Mouse (Mus musculus) kidney, postnatal 0 days (tissue): ENCODE measurements at regions not wholly inside any gene's neighbourhood (a gene's known extent, or its start where the extent isn't known, plus 50 kb on each side); places are given as distances from the start of the nearest gene placed in this dataset.

Experiments
- ATAC-seq: fragments of 200-750 bp; cut with Nextera tagmentation; replicated peaks from 2 replicates; pipeline ENCODE4 v1.8.0; 2017; ENCODE audit warnings: low read depth, moderate number of reproducible peaks, moderate TSS enrichment, moderate library complexity; ENCODE audit not compliant: low FRiP score
- DNase-seq: peaks from one replicate; pipeline ENCODE4 v3.0.0-alpha.2; 2016; ENCODE audit warnings: low spot score
- H3K27ac ChIP-seq: fragments of 300-500 bp; sonication (generic); 2 replicates; pipeline ENCODE4 v1.5.1; 2014; ENCODE audit warnings: mild to moderate bottlenecking
- H3K27me3 ChIP-seq: fragments of 300-500 bp; sonication (generic); 2 replicates; pipeline ENCODE4 v1.6.1; 2014; ENCODE audit warnings: low read length, mixed read lengths; ENCODE audit not compliant: insufficient read depth
- H3K36me3 ChIP-seq: fragments of 300-500 bp; sonication (generic); 2 replicates; pipeline ENCODE4 v1.6.1; 2014; ENCODE audit warnings: low read length, mixed read lengths; ENCODE audit not compliant: insufficient read depth
- H3K4me1 ChIP-seq: fragments of 300-500 bp; sonication (generic); replicated peaks from 2 replicates; pipeline ENCODE4 v1.6.1; 2014; ENCODE audit warnings: antibody characterized with exemption, low read length, mixed read lengths; ENCODE audit not compliant: insufficient read depth
- H3K4me2 ChIP-seq: fragments of 300-500 bp; sonication (generic); 2 replicates; pipeline ENCODE4 v1.6.1; 2014; ENCODE audit warnings: mild to moderate bottlenecking, low read length, moderate library complexity, mixed read lengths
- H3K4me3 ChIP-seq: fragments of 300-500 bp; sonication (generic); replicated peaks from 2 replicates; pipeline ENCODE4 v1.5.1; 2014; ENCODE audit warnings: low read depth, low read length
- H3K9ac ChIP-seq: fragments of 300-500 bp; sonication (generic); 2 replicates; pipeline ENCODE4 v1.6.1; 2014; ENCODE audit warnings: low read depth, low read length
- H3K9me3 ChIP-seq: fragments of 300-500 bp; sonication (generic); replicated peaks from 2 replicates; pipeline ENCODE4 v1.6.1; 2016; ENCODE audit warnings: low read length, inconsistent platforms, mixed read lengths
- CTCF ChIP-seq: IDR thresholded peaks from 2 replicates; pipeline ENCODE4 v1.5.1; 2016; ENCODE audit warnings: antibody characterized with exemption, low read depth, mild to moderate bottlenecking, moderate library complexity
- WGBS: fragments of 180-500 bp; shearing (Covaris S2); extraction: QIAGEN DNeasy Blood & Tissue Kit; methylation state at CpG from one replicate; pipeline ENCODE4 v1.1.7; 2014; 5-methylcytosine and 5-hydroxymethylcytosine counted together

- Histone ChIP-seq H3K9me3 (no peaks in the 10 kb centered on the region), H3K4me3 (no peak overlapping the region), H3K27me3 (no peaks in the 10 kb centered on the region), H3K9ac (no peak overlapping the region), H3K4me2 (no peak overlapping the region), H3K36me3 (no peaks in the 10 kb centered on the region), H3K27ac (no peak overlapping the region), H3K4me1 (peaks cover 11% of the 10 kb centered on the region; the same call in 1 of the 2 replicates)
- 80% methylated on average over 4 of the region's 4 CpGs for WGBS
- no peak for DNase-seq
- no peak for TF ChIP-seq CTCF
- no peak for ATAC-seq
Observed at GRCm38 (mm10) chr7:67456015-67456414, 83.4 kb upstream of the Mef2a start.

GRCm38 (mm10) chr7:67454458-67454857 lies 81.8 kb upstream of the Mef2a start:
- H3K27me3 ChIP-seq, result no peaks in the 10 kb centered on the region
- WGBS, result 43% methylated on average over 4 of the region's 4 CpGs
- no peak for ATAC-seq

GRCm38 (mm10) chr7:67451157-67451793 lies 78.6 kb upstream of the Mef2a start:
- ATAC-seq, result no peak
- H3K27ac ChIP-seq, result no peak overlapping the region

More at GRCm38 (mm10) chr7:67454458-67454857, 81.8 kb upstream of the Mef2a start:
- H3K9me3 ChIP-seq, result no peaks in the 10 kb centered on the region
- no peaks in the 10 kb centered on the region for H3K36me3 ChIP-seq
- no peak overlapping the region for H3K4me2 ChIP-seq
- H3K4me1 ChIP-seq, result no peaks in the 10 kb centered on the region
- TF ChIP-seq CTCF, result no peak
- H3K9ac ChIP-seq, result no peak overlapping the region
- no peak overlapping the region for H3K27ac ChIP-seq
- no peak overlapping the region for H3K4me3 ChIP-seq
- no peak for DNase-seq

GRCm38 (mm10) chr7:67446606-67447005 lies 73.9 kb upstream of the Mef2a start:
- Histone ChIP-seq H3K9ac (no peak overlapping the region), H3K4me2 (no peak overlapping the region), H3K4me3 (no peak overlapping the region), H3K9me3 (no peaks in the 10 kb centered on the region), H3K4me1 (peaks cover 24% of the 10 kb centered on the region; the same call in 1 of the 2 replicates), H3K27me3 (no peaks in the 10 kb centered on the region), H3K27ac (no peak overlapping the region), H3K36me3 (no peaks in the 10 kb centered on the region)
- TF ChIP-seq CTCF, result no peak
- ATAC-seq (no peak), DNase-seq (no peak)
- WGBS, result 62% methylated on average over 9 of the region's 9 CpGs

More at GRCm38 (mm10) chr7:67451157-67451793, 78.6 kb upstream of the Mef2a start:
- Histone ChIP-seq H3K9me3 (no peaks in the 10 kb centered on the region), H3K36me3 (no peaks in the 10 kb centered on the region), H3K4me1 (no peaks in the 10 kb centered on the region), H3K4me2 (no peak overlapping the region), H3K4me3 (no peak overlapping the region), H3K9ac (no peak overlapping the region), H3K27me3 (no peaks in the 10 kb centered on the region)
- DNase-seq, result peak; percentile 60
- 72% methylated on average over 6 of the region's 6 CpGs for WGBS
- TF ChIP-seq CTCF, result no peak

- H3K4me2 ChIP-seq, result no peak overlapping the region
- WGBS, result 36% methylated on average over 12 of the region's 12 CpGs
- H3K36me3 ChIP-seq, result no peaks in the 10 kb centered on the region
Observed at GRCm38 (mm10) chr7:67445203-67446041, 72.8 kb upstream of the Mef2a start.

GRCm38 (mm10) chr7:67444523-67444942 lies 71.9 kb upstream of the Mef2a start:
- no peak overlapping the region for H3K9ac ChIP-seq
- no peak overlapping the region for H3K27ac ChIP-seq
- H3K4me2 ChIP-seq, result no peak overlapping the region
- 53% methylated on average over 3 of the region's 3 CpGs for WGBS
- TF ChIP-seq CTCF, result no peak
- no peak overlapping the region for H3K4me3 ChIP-seq
- H3K9me3 ChIP-seq, result no peaks in the 10 kb centered on the region
- peaks cover 24% of the 10 kb centered on the region; the same call in 1 of the 2 replicates for H3K4me1 ChIP-seq
- ATAC-seq, result peak; percentile 69
- no peaks in the 10 kb centered on the region for H3K36me3 ChIP-seq
- peak; percentile 44 for DNase-seq
- no peaks in the 10 kb centered on the region for H3K27me3 ChIP-seq

More at GRCm38 (mm10) chr7:67445203-67446041, 72.8 kb upstream of the Mef2a start:
- no peak overlapping the region for H3K4me3 ChIP-seq
- H3K9me3 ChIP-seq, result no peaks in the 10 kb centered on the region
- H3K4me1 ChIP-seq, result peaks cover 24% of the 10 kb centered on the region; the same call in 1 of the 2 replicates
- no peaks in the 10 kb centered on the region for H3K27me3 ChIP-seq
- H3K9ac ChIP-seq, result no peak overlapping the region
- no peak overlapping the region for H3K27ac ChIP-seq
- ATAC-seq, result 0 out of 2 replicates have a peak, but pooled peaks have one; percentile 19
- no peak for DNase-seq
- no peak for TF ChIP-seq CTCF
